Mouse (Mus musculus): ENCODE results near the gene Dcaf15. TPM values are rescaled to one million over a fixed set of nuclear protein-coding genes. Genes with fewer than 3 reads are reported as not detected.

Gene Dcaf15
- polyA plus RNA-seq, 1 experiment from 2014 or later: 8.8 TPM

DNA sequence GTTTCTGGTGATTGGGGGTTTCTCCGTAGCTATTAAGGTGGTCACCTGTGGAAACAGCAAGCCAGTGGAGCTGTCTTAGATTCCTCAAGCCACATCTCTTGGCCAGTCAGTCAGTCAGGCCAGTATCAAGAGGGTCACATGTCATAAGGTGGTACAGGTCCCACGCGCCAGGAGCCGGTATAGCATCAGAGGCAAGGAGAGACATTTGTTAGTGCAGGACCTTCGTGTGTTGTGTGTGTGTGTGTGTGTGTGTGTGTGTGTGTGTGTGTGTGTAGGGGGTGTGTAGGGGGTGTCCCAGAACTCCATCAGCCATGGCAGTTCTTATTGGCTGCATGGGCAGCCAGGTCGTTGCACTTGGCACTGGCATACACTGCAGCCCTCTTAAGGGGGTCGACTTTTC lies 36.7 kb downstream of the Dcaf15 start:
- Histone ChIP-seq H3K4me2 (peak overlapping the region; percentile 64), H3K36me3 (ENCODE audit: control insufficient read depth, insufficient read depth, low read length) (no peaks in the 10 kb centered on the region), H3K9ac (ENCODE audit: low read depth, low read length) (no peak overlapping the region), H3K4me1 (ENCODE audit: control insufficient read depth, insufficient read depth, low read length) (peaks cover 31% of the 10 kb centered on the region), H3K9me3 (replicated peaks; ENCODE audit: control insufficient read depth, low read length) (no peaks in the 10 kb centered on the region), H3K27me3 (ENCODE audit: control insufficient read depth, insufficient read depth, low read length) (no peaks in the 10 kb centered on the region), H3K27ac (ENCODE audit: low read depth, low read length) (no peak overlapping the region), H3K4me3 (ENCODE audit: low read depth, low read length) (peak overlapping the region; percentile 87)
- ATAC-seq (replicated peaks; ENCODE audit: insufficient number of reproducible peaks, low FRiP score, low TSS enrichment): no peak
- WGBS (ENCODE audit: insufficient replicate concordance): 83% methylated on average over 7 of the region's 7 CpGs

- ATAC-seq (replicated peaks; ENCODE audit: insufficient number of reproducible peaks, low FRiP score, low TSS enrichment): peak; percentile 73
- no peaks in the 10 kb centered on the region for H3K9me3 ChIP-seq (replicated peaks; ENCODE audit: control insufficient read depth, low read length)
- WGBS (ENCODE audit: insufficient replicate concordance): under 1% methylated on average over 44 of the region's 58 CpGs
- H3K27ac ChIP-seq (ENCODE audit: low read depth, low read length): peak overlapping the region; percentile 98
- peak overlapping the region; percentile 87 for H3K4me3 ChIP-seq (ENCODE audit: low read depth, low read length)
- H3K4me2 ChIP-seq: peak overlapping the region; percentile 64
- no peaks in the 10 kb centered on the region for H3K36me3 ChIP-seq (ENCODE audit: control insufficient read depth, insufficient read depth, low read length)
- H3K9ac ChIP-seq (ENCODE audit: low read depth, low read length): peak overlapping the region; percentile 93
- H3K4me1 ChIP-seq (ENCODE audit: control insufficient read depth, insufficient read depth, low read length): peaks cover 31% of the 10 kb centered on the region
- H3K27me3 ChIP-seq (ENCODE audit: control insufficient read depth, insufficient read depth, low read length): no peaks in the 10 kb centered on the region
These were observed 37.5 kb downstream of the Dcaf15 start for GRCm38 (mm10) chr8:84067047-84067573.

DNA sequence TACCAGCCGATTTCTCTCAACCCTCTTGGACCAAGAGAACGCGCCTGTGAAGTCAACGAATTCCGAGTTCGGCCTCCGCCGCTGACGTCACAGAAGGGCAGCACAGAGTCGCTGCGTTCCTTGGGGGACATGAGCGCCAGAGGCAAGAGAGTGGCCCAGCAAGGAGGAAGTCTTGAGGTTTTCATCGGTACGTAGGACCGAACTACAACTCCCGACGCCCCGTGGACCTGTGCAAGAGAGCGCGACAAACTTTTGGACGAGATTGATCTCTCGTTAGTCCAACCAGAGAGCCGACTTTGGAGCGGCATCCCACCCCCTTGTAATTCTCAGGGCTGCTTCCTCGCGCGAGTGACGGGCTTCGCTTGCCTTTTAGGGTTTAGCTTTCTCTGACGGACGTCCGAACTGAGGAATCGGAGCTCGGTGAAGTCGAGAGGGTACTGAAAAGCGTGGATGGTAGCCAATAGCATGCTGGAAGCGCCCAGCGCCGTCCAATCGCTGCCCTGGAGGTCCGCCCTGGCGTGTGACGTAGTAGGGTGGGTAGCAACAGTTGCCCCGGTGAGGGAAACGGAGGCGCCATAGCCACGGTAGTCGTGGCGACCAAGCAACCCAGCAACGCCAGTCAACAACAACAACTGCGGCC lies 38.2 kb downstream of the Dcaf15 start, which contains the start of gene Rfx1:
Gene Rfx1 (plus strand): TSS at position 544 of the 640 bp plus-strand sequence.
- peak within 1 kb of the TSS; percentile 78 for H3K4me2 ChIP-seq
- no peaks in the 10 kb centered on the region for H3K9me3 ChIP-seq (replicated peaks; ENCODE audit: control insufficient read depth, low read length)
- H3K27me3 ChIP-seq (ENCODE audit: control insufficient read depth, insufficient read depth, low read length): no peaks in the 10 kb centered on the region
- H3K4me1 ChIP-seq (ENCODE audit: control insufficient read depth, insufficient read depth, low read length): peaks cover 28% of the 10 kb centered on the region
- no peaks in the 10 kb centered on the region for H3K36me3 ChIP-seq (ENCODE audit: control insufficient read depth, insufficient read depth, low read length)
- H3K4me3 ChIP-seq (ENCODE audit: low read depth, low read length): peak within 1 kb of the TSS; percentile 87
- peak; percentile 97 for ATAC-seq (replicated peaks; ENCODE audit: insufficient number of reproducible peaks, low FRiP score, low TSS enrichment)
- peak within 1 kb of the TSS; percentile 93 for H3K9ac ChIP-seq (ENCODE audit: low read depth, low read length)
- WGBS (ENCODE audit: insufficient replicate concordance): under 1% methylated on average over 50 of the region's 51 CpGs
- peak within 1 kb of the TSS; percentile 98 for H3K27ac ChIP-seq (ENCODE audit: low read depth, low read length)

DNA sequence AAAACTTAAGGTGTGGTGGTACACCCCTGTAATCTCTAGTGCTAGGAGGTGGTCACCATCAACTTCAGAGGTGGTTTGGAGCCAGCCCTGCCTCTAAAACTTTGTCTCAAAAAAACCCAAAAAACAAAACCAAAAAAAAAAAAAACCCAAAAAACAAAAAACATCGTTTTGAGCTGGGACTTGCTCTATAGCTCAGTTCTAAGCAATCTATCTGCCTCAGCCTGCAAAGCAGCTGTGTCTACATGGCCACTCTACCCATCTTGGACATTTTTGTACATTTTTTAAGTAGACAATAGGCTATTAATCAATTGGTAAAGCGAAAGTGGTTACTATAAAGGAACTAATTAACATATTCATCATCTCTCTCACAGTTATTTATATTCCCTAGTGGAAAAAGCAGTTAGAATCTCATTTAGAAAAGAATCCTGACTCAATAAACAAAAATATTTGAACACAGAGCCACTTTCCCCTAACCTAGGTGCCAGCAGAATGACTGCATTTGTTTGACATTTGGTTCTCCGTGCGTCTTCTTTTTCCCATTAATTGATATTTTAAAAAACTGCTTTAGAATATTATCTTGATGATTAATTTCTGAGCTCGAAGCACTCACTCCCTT lies 39.0 kb downstream of the Dcaf15 start:
- H3K36me3 ChIP-seq (ENCODE audit: control insufficient read depth, insufficient read depth, low read length): no peaks in the 10 kb centered on the region
- no peaks in the 10 kb centered on the region for H3K9me3 ChIP-seq (replicated peaks; ENCODE audit: control insufficient read depth, low read length)
- H3K4me2 ChIP-seq: peak overlapping the region; percentile 78
- H3K4me1 ChIP-seq (ENCODE audit: control insufficient read depth, insufficient read depth, low read length): peaks cover 26% of the 10 kb centered on the region
- H3K9ac ChIP-seq (ENCODE audit: low read depth, low read length): peak overlapping the region; percentile 81
- no peak for ATAC-seq (replicated peaks; ENCODE audit: insufficient number of reproducible peaks, low FRiP score, low TSS enrichment)
- H3K27ac ChIP-seq (ENCODE audit: low read depth, low read length): peak overlapping the region; percentile 98
- WGBS (ENCODE audit: insufficient replicate concordance): 27% methylated on average over 5 of the region's 5 CpGs
- H3K27me3 ChIP-seq (ENCODE audit: control insufficient read depth, insufficient read depth, low read length): no peaks in the 10 kb centered on the region
- peak overlapping the region; percentile 87 for H3K4me3 ChIP-seq (ENCODE audit: low read depth, low read length)

DNA sequence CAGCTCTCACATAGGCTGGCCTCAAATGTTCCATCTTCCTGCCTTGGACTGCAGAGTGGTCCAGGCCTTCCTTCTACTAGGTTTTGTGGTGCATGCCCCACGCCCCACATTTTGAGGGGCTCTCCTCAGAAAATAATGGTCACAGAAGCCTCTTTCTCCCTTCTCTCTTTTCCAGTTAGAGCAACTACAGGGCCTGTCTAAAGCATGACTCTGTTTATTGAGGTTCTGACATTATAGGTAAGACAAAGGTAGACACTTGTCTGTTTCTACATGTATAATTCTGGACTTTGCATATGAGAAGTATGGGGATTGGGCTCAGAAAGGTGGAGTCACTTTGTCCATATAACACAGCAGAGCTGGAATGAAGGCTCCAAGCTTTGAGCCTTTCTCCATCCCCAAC lies 39.5 kb downstream of the Dcaf15 start, which contains the start of gene Gm10643:
Gene Gm10643 (minus strand): TSS at position 101 of the 400 bp plus-strand sequence.
- WGBS (ENCODE audit: insufficient replicate concordance): 93% methylated on average over 1 of the region's 1 CpGs
- no peak for ATAC-seq (replicated peaks; ENCODE audit: insufficient number of reproducible peaks, low FRiP score, low TSS enrichment)
- Histone ChIP-seq H3K27ac (ENCODE audit: low read depth, low read length) (peak within 1 kb of the TSS; percentile 98), H3K4me1 (ENCODE audit: control insufficient read depth, insufficient read depth, low read length) (peaks cover 26% of the 10 kb centered on the region), H3K9me3 (replicated peaks; ENCODE audit: control insufficient read depth, low read length) (no peaks in the 10 kb centered on the region), H3K36me3 (ENCODE audit: control insufficient read depth, insufficient read depth, low read length) (no peaks in the 10 kb centered on the region), H3K4me2 (peak within 1 kb of the TSS; percentile 78), H3K27me3 (ENCODE audit: control insufficient read depth, insufficient read depth, low read length) (no peaks in the 10 kb centered on the region), H3K4me3 (ENCODE audit: low read depth, low read length) (peak within 1 kb of the TSS; percentile 87), H3K9ac (ENCODE audit: low read depth, low read length) (peak within 1 kb of the TSS; percentile 81)

- Histone ChIP-seq H3K9ac (ENCODE audit: low read depth, low read length) (no peak overlapping the region), H3K4me1 (ENCODE audit: control insufficient read depth, insufficient read depth, low read length) (peaks cover 16% of the 10 kb centered on the region), H3K27me3 (ENCODE audit: control insufficient read depth, insufficient read depth, low read length) (no peaks in the 10 kb centered on the region), H3K4me3 (ENCODE audit: low read depth, low read length) (no peak overlapping the region), H3K4me2 (no peak overlapping the region), H3K27ac (ENCODE audit: low read depth, low read length) (no peak overlapping the region), H3K9me3 (replicated peaks; ENCODE audit: control insufficient read depth, low read length) (no peaks in the 10 kb centered on the region), H3K36me3 (ENCODE audit: control insufficient read depth, insufficient read depth, low read length) (no peaks in the 10 kb centered on the region)
- ATAC-seq (replicated peaks; ENCODE audit: insufficient number of reproducible peaks, low FRiP score, low TSS enrichment): no peak
- 62% methylated on average over 8 of the region's 8 CpGs for WGBS (ENCODE audit: insufficient replicate concordance)
These were observed 40.5 kb downstream of the Dcaf15 start for GRCm38 (mm10) chr8:84063861-84064610.

DNA sequence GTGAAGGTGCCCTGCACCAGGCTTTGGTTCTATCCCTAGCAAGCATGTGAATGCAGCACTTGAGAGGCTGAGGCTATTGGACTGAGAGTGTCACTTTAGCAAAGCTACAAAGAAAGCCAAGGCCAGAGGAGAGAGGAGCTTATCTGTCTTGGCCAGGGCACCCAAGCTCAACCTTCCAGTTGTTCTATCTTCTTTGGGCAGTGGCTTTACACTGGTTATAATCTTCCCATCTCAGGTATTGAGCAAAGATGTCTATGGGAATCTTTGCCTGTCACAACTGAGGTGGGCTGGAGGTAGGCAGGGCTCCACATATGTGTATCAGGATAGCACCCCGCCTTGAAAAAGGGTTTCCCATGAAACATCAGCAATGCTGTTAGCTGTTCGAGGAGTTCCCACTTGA lies 44.3 kb downstream of the Dcaf15 start:
- 78% methylated on average over 2 of the region's 2 CpGs for WGBS (ENCODE audit: insufficient replicate concordance)
- Histone ChIP-seq H3K4me3 (ENCODE audit: low read depth, low read length) (no peak overlapping the region), H3K4me2 (no peak overlapping the region), H3K9me3 (replicated peaks; ENCODE audit: control insufficient read depth, low read length) (no peaks in the 10 kb centered on the region), H3K4me1 (ENCODE audit: control insufficient read depth, insufficient read depth, low read length) (no peaks in the 10 kb centered on the region), H3K27me3 (ENCODE audit: control insufficient read depth, insufficient read depth, low read length) (no peaks in the 10 kb centered on the region), H3K27ac (ENCODE audit: low read depth, low read length) (no peak overlapping the region), H3K9ac (ENCODE audit: low read depth, low read length) (no peak overlapping the region), H3K36me3 (ENCODE audit: control insufficient read depth, insufficient read depth, low read length) (no peaks in the 10 kb centered on the region)
- no peak for ATAC-seq (replicated peaks; ENCODE audit: insufficient number of reproducible peaks, low FRiP score, low TSS enrichment)

DNA sequence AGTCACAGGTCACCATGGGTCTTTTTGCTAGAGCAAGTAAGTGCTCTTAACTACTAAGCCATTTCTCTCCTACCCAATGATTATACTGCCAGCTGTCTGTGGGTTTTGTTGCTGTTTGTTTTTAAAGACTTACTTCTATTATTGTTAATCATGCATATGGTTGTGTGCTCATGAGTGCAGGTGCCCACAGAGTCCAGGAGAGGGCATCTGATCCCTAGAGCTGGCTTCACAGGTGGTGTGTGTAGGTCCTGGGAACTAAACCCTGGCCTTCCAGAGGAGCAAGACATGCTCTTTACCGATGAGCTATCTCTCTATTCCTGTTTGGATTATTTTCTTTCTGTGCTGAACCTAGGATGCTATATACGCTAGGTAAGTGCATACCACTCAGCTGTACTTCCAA lies 45.3 kb downstream of the Dcaf15 start:
- Histone ChIP-seq H3K36me3 (ENCODE audit: control insufficient read depth, insufficient read depth, low read length) (no peaks in the 10 kb centered on the region), H3K27ac (ENCODE audit: low read depth, low read length) (no peak overlapping the region), H3K4me3 (ENCODE audit: low read depth, low read length) (no peak overlapping the region), H3K4me2 (no peak overlapping the region), H3K27me3 (ENCODE audit: control insufficient read depth, insufficient read depth, low read length) (no peaks in the 10 kb centered on the region), H3K9me3 (replicated peaks; ENCODE audit: control insufficient read depth, low read length) (no peaks in the 10 kb centered on the region), H3K4me1 (ENCODE audit: control insufficient read depth, insufficient read depth, low read length) (no peaks in the 10 kb centered on the region), H3K9ac (ENCODE audit: low read depth, low read length) (no peak overlapping the region)
- WGBS (ENCODE audit: insufficient replicate concordance): 81% methylated on average over 2 of the region's 2 CpGs
- ATAC-seq (replicated peaks; ENCODE audit: insufficient number of reproducible peaks, low FRiP score, low TSS enrichment): no peak

Data from heart, embryonic 11.5 days (tissue).